Mouse (Mus musculus) intestine, embryonic 15.5 days (tissue): ENCODE results near the gene Ccar1. TPM values are rescaled to one million over a fixed set of nuclear protein-coding genes. Genes with fewer than 3 reads are reported as not detected.
"Not testable (repeated sequence)": the region's sequence is repeated elsewhere in the genome, so short reads cannot be mapped to it uniquely, and the experiment has no call there.

Source experiments
- ATAC-seq: fragments of 200-750 bp; cut with Nextera tagmentation; 2 replicates; pipeline ENCODE4 v1.8.0; 2017; ENCODE audit warnings: moderate TSS enrichment, moderate library complexity
- H3K27ac ChIP-seq: fragments of 300-500 bp; sonication (generic); 2 replicates; pipeline ENCODE4 v1.5.1; 2015; ENCODE audit warnings: mild to moderate bottlenecking, inconsistent platforms
- H3K27me3 ChIP-seq: fragments of 300-500 bp; sonication (generic); replicated peaks from 2 replicates; pipeline ENCODE4 v1.6.1; 2015; ENCODE audit warnings: inconsistent platforms
- H3K36me3 ChIP-seq: fragments of 300-500 bp; sonication (generic); 2 replicates; pipeline ENCODE4 v1.6.1; 2015; ENCODE audit warnings: inconsistent platforms
- H3K4me1 ChIP-seq: fragments of 300-500 bp; sonication (generic); replicated peaks from 2 replicates; pipeline ENCODE4 v1.6.1; 2015; ENCODE audit warnings: inconsistent platforms
- H3K4me2 ChIP-seq: fragments of 300-500 bp; sonication (generic); replicated peaks from 2 replicates; pipeline ENCODE4 v1.6.1; 2015; ENCODE audit warnings: mild to moderate bottlenecking, inconsistent platforms
- H3K4me3 ChIP-seq: fragments of 300-500 bp; sonication (generic); replicated peaks from 2 replicates; pipeline ENCODE4 v1.5.1; 2015; ENCODE audit warnings: inconsistent platforms
- H3K9ac ChIP-seq: fragments of 300-500 bp; sonication (generic); 2 replicates; pipeline ENCODE4 v1.6.1; 2015; ENCODE audit warnings: inconsistent platforms
- H3K9me3 ChIP-seq: fragments of 300-500 bp; sonication (generic); 2 replicates; pipeline ENCODE4 v1.6.1; 2016; ENCODE audit warnings: inconsistent platforms
- WGBS: fragments of 180-500 bp; shearing (Covaris S2); methylation state at CpG from one replicate; pipeline ENCODE4 v1.1.7; 2015; 5-methylcytosine and 5-hydroxymethylcytosine counted together
- polyA plus RNA-seq: library from polyadenylated mRNA; unstranded; fragments of >200 nt; fragmentation: Nextera tagmentation; extraction: Ambion mirVana; gene quantifications from 2 replicates; pipeline ENCODE4 v1.2.1, GENCODE M21; 2015

Gene Ccar1
- polyA plus RNA-seq, 1 experiment from 2014 or later = 109 TPM

GRCm38 (mm10) chr10:62794221-62794620 lies 2.1 kb upstream of the Ccar1 start:
- WGBS = 97% methylated on average over 4 of the region's 4 CpGs
- H3K4me3 ChIP-seq = no peak overlapping the region
- H3K9ac ChIP-seq = no peak overlapping the region
- no peaks in the 10 kb centered on the region for H3K27me3 ChIP-seq
- no peak for ATAC-seq
- no peak overlapping the region for H3K27ac ChIP-seq
- H3K4me2 ChIP-seq = no peak overlapping the region
- no peaks in the 10 kb centered on the region for H3K4me1 ChIP-seq
- 0 out of 2 replicates have a peak, but pooled peaks cover 1% of the 10 kb centered on the region for H3K36me3 ChIP-seq
- H3K9me3 ChIP-seq = no peaks in the 10 kb centered on the region

DNA sequence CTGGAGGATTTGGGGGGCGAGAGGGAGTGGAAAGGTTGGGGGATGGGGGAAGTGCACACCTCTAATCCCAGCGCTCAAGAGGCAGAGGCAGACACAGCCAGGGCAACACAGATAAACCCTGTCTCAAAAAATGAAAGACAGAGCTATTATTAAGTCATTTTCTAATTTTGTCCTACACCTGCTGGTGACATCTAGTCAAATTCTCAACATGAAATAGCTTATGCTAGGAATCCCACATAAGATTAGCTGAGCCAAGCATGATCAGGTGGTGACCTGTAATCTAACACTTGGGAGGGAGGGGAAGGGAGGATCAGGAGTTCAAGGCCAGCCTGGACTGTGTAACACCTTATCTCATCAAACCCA lies 986 bp upstream of the Ccar1 start:
- peaks cover 8% of the 10 kb centered on the region for H3K36me3 ChIP-seq
- WGBS = 36% methylated on average over 2 of the region's 2 CpGs
- H3K4me1 ChIP-seq = no peaks in the 10 kb centered on the region
- no peaks in the 10 kb centered on the region for H3K9me3 ChIP-seq
- H3K27ac ChIP-seq = peak overlapping the region; percentile 96
- no peaks in the 10 kb centered on the region for H3K27me3 ChIP-seq
- H3K9ac ChIP-seq = no peak overlapping the region
- peak overlapping the region; percentile 95 for H3K4me3 ChIP-seq
- peak overlapping the region; percentile 58 for H3K4me2 ChIP-seq
- no peak for ATAC-seq

GRCm38 (mm10) chr10:62791251-62792176 lies 572 bp downstream of the Ccar1 start:
- no peaks in the 10 kb centered on the region for H3K4me1 ChIP-seq
- peak overlapping the region; percentile 61 for H3K4me2 ChIP-seq
- ATAC-seq = peak; percentile 84
- no peaks in the 10 kb centered on the region for H3K9me3 ChIP-seq
- no peaks in the 10 kb centered on the region for H3K27me3 ChIP-seq
- 1% methylated on average over 73 of the region's 78 CpGs for WGBS
- peak overlapping the region; percentile 96 for H3K27ac ChIP-seq
- peak overlapping the region; percentile 95 for H3K4me3 ChIP-seq
- peak overlapping the region; percentile 99 for H3K9ac ChIP-seq
- H3K36me3 ChIP-seq = peaks cover 14% of the 10 kb centered on the region

DNA sequence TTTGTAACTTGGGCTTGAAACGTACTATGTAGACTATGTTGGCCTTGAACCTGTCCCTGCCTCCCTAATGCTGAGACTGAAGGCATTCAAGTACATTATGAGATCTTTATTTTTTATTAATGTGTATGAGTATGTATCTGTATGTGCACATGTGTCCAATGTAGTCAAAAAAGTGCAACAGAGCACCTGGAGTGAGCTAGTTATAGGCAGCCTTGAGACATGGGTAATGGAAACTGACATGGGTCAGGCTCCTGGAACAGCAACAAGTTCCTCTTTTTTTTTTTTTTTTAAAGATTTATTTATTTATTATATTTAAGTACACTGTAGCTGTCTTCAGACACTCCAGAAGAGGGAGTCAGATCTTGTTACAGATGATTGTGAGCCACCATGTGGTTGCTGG lies 10.3 kb downstream of the Ccar1 start:
- H3K9ac ChIP-seq, H3K4me2 ChIP-seq, H3K4me3 ChIP-seq, H3K27ac ChIP-seq, H3K9me3 ChIP-seq, H3K4me1 ChIP-seq, H3K27me3 ChIP-seq, ATAC-seq: not testable (repeated sequence)
- 83% methylated on average over 1 of the region's 1 CpGs for WGBS
- H3K36me3 ChIP-seq = peaks cover 44% of the 10 kb centered on the region

DNA sequence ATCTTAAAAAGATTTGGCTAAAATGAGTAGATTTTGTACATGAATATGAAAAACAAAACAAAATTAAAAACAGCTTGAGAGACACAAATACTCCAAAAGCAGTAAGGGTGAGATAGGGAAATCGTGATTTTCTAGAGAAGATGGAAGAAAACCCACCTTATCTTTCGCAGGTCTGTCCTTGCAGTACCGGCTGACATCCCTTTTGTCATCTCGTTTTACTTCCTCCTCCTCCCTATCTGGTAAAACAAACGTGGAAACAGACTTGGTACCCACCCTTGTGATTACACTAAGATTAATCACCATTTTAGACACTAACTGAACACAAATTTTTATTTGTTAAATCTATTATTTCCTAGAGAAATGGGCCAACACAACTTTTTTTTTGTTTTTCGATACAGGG lies 41.3 kb downstream of the Ccar1 start:
- Histone ChIP-seq H3K9me3 (no peaks in the 10 kb centered on the region), H3K27me3 (no peaks in the 10 kb centered on the region), H3K4me3 (no peak overlapping the region), H3K27ac (no peak overlapping the region), H3K9ac (no peak overlapping the region), H3K4me1 (no peaks in the 10 kb centered on the region), H3K4me2 (no peak overlapping the region), H3K36me3 (peaks cover 39% of the 10 kb centered on the region)
- ATAC-seq = no peak
- 75% methylated on average over 6 of the region's 6 CpGs for WGBS

- no peaks in the 10 kb centered on the region for H3K4me1 ChIP-seq
- H3K4me3 ChIP-seq = no peak overlapping the region
- H3K4me2 ChIP-seq = no peak overlapping the region
- peaks cover 17% of the 10 kb centered on the region for H3K36me3 ChIP-seq
- no peaks in the 10 kb centered on the region for H3K9me3 ChIP-seq
- H3K27ac ChIP-seq = no peak overlapping the region
- H3K9ac ChIP-seq = no peak overlapping the region
- H3K27me3 ChIP-seq = no peaks in the 10 kb centered on the region
- ATAC-seq = no peak
- WGBS = 76% methylated on average over 4 of the region's 4 CpGs
These were observed 51.9 kb downstream of the Ccar1 start for GRCm38 (mm10) chr10:62739961-62740737.

GRCm38 (mm10) chr10:62736965-62737688 lies 55.0 kb downstream of the Ccar1 start:
- no peak for ATAC-seq

GRCm38 (mm10) chr10:62730826-62731225 lies 61.3 kb downstream of the Ccar1 start:
- no peaks in the 10 kb centered on the region for H3K36me3 ChIP-seq
- no peak overlapping the region for H3K9ac ChIP-seq
- H3K4me2 ChIP-seq = no peak overlapping the region
- H3K4me3 ChIP-seq = no peak overlapping the region
- H3K27me3 ChIP-seq = no peaks in the 10 kb centered on the region
- H3K9me3 ChIP-seq = no peaks in the 10 kb centered on the region
- H3K4me1 ChIP-seq = peaks cover 4% of the 10 kb centered on the region
- whole genome bisulfite sequencing = 72% methylated on average over 10 of the region's 10 CpGs
- ATAC-seq = no peak
- H3K27ac ChIP-seq = no peak overlapping the region

More at GRCm38 (mm10) chr10:62736965-62737688, 55.0 kb downstream of the Ccar1 start:
- no peak overlapping the region for H3K9ac ChIP-seq
- no peak overlapping the region for H3K4me2 ChIP-seq
- no peaks in the 10 kb centered on the region for H3K9me3 ChIP-seq
- H3K4me3 ChIP-seq = no peak overlapping the region
- H3K36me3 ChIP-seq = peaks cover 2% of the 10 kb centered on the region; the same call in 1 of the 2 replicates
- 41% methylated on average over 4 of the region's 4 CpGs for WGBS
- no peak overlapping the region for H3K27ac ChIP-seq
- no peaks in the 10 kb centered on the region for H3K27me3 ChIP-seq
- H3K4me1 ChIP-seq = no peaks in the 10 kb centered on the region

GRCm38 (mm10) chr10:62725771-62726687 lies 66.1 kb downstream of the Ccar1 start, which contains the start of gene Stox1:
Gene Stox1 (minus strand): TSS chr10:62726128.
- under 1% methylated on average over 78 of the region's 85 CpGs for WGBS
- peak; percentile 91 for ATAC-seq

GRCm38 (mm10) chr10:62724936-62725335 lies 67.2 kb downstream of the Ccar1 start:
- 11% methylated on average over 7 of the region's 7 CpGs for WGBS
- no peak for ATAC-seq

More at GRCm38 (mm10) chr10:62725771-62726687, 66.1 kb downstream of the Ccar1 start, which contains the start of gene Stox1:
- peak within 1 kb of the TSS; percentile 60 for H3K9ac ChIP-seq
- H3K4me1 ChIP-seq = peaks cover 4% of the 10 kb centered on the region
- H3K36me3 ChIP-seq = no peaks in the 10 kb centered on the region
- no peaks in the 10 kb centered on the region for H3K9me3 ChIP-seq
- H3K4me3 ChIP-seq = peak within 1 kb of the TSS; percentile 84
- H3K27ac ChIP-seq = no peak within 1 kb of the TSS
- peaks cover 14% of the 10 kb centered on the region for H3K27me3 ChIP-seq
- H3K4me2 ChIP-seq = peak within 1 kb of the TSS; percentile 98

DNA sequence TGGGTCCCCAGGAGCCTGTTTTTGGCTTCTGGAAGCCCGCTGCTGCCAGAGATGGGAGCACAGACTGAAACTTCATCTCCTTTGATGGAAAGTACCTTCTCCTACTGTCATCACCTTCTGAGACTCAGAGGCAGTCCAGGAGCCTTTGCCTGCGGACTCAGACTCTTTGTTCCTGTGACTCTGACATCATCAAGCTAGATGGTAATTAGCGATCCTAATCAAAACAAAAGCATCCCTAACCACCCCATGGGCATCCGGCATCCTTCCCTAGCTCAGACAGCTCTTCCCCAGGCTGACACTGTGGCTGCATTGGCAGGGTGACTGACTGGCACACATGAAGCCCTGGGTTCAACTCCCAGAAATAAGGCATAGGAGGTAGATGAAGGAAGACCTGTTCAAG lies 69.4 kb downstream of the Ccar1 start:
- no peaks in the 10 kb centered on the region for H3K9me3 ChIP-seq
- no peak overlapping the region for H3K4me2 ChIP-seq
- no peaks in the 10 kb centered on the region for H3K36me3 ChIP-seq
- H3K4me1 ChIP-seq = peaks cover 4% of the 10 kb centered on the region
- no peak overlapping the region for H3K9ac ChIP-seq
- H3K27ac ChIP-seq = no peak overlapping the region
- no peak for ATAC-seq
- 36% methylated on average over 4 of the region's 4 CpGs for WGBS
- H3K27me3 ChIP-seq = peaks cover 14% of the 10 kb centered on the region
- no peak overlapping the region for H3K4me3 ChIP-seq

More at GRCm38 (mm10) chr10:62724936-62725335, 67.2 kb downstream of the Ccar1 start:
- Histone ChIP-seq H3K36me3 (no peaks in the 10 kb centered on the region), H3K4me1 (peaks cover 4% of the 10 kb centered on the region), H3K27me3 (peaks cover 14% of the 10 kb centered on the region), H3K27ac (no peak overlapping the region), H3K9me3 (no peaks in the 10 kb centered on the region), H3K4me3 (no peak overlapping the region), H3K4me2 (peak overlapping the region; percentile 98), H3K9ac (no peak overlapping the region)
